Mouse (Mus musculus) heart, embryonic 12.5 days (tissue): ENCODE measurements at regions not wholly inside any gene's neighbourhood (a gene's known extent, or its start where the extent isn't known, plus 50 kb on each side); places are given as distances from the start of the nearest gene placed in this dataset.

Experiments used
- ATAC-seq: fragments of 200-750 bp; cut with Nextera tagmentation; 2 replicates; pipeline ENCODE4 v1.8.0; 2017; ENCODE audit warnings: moderate TSS enrichment, moderate library complexity; ENCODE audit not compliant: insufficient number of reproducible peaks, low FRiP score
- H3K27ac ChIP-seq: fragments of 300-500 bp; sonication (generic); 2 replicates; pipeline ENCODE4 v1.5.1; 2016; ENCODE audit warnings: mild to moderate bottlenecking, moderate library complexity; ENCODE audit not compliant: poor library complexity, severe bottlenecking
- H3K27me3 ChIP-seq: fragments of 300-500 bp; sonication (generic); replicated peaks from 2 replicates; pipeline ENCODE4 v1.6.1; 2016; ENCODE audit warnings: mild to moderate bottlenecking, moderate library complexity
- H3K36me3 ChIP-seq: fragments of 300-500 bp; sonication (generic); 2 replicates; pipeline ENCODE4 v1.6.1; 2016; ENCODE audit warnings: mild to moderate bottlenecking, moderate library complexity
- H3K4me1 ChIP-seq: fragments of 300-500 bp; sonication (generic); replicated peaks from 2 replicates; pipeline ENCODE4 v1.6.1; 2016; ENCODE audit warnings: mild to moderate bottlenecking
- H3K4me2 ChIP-seq: fragments of 300-500 bp; sonication (generic); 2 replicates; pipeline ENCODE4 v1.6.1; 2016; ENCODE audit warnings: mild to moderate bottlenecking, moderate library complexity
- H3K4me3 ChIP-seq: fragments of 300-500 bp; sonication (generic); 2 replicates; pipeline ENCODE4 v1.5.1; 2016; ENCODE audit warnings: mild to moderate bottlenecking
- H3K9ac ChIP-seq: fragments of 300-500 bp; sonication (generic); 2 replicates; pipeline ENCODE4 v1.6.1; 2016; ENCODE audit warnings: mild to moderate bottlenecking, moderate library complexity
- H3K9me3 ChIP-seq: fragments of 300-500 bp; sonication (generic); replicated peaks from 2 replicates; pipeline ENCODE4 v1.6.1; 2016; ENCODE audit warnings: mild to moderate bottlenecking, moderate library complexity
- WGBS: fragments of 180-500 bp; shearing (Covaris S2); methylation state at CpG from one replicate; pipeline ENCODE4 v1.1.7; 2016; 5-methylcytosine and 5-hydroxymethylcytosine counted together

DNA sequence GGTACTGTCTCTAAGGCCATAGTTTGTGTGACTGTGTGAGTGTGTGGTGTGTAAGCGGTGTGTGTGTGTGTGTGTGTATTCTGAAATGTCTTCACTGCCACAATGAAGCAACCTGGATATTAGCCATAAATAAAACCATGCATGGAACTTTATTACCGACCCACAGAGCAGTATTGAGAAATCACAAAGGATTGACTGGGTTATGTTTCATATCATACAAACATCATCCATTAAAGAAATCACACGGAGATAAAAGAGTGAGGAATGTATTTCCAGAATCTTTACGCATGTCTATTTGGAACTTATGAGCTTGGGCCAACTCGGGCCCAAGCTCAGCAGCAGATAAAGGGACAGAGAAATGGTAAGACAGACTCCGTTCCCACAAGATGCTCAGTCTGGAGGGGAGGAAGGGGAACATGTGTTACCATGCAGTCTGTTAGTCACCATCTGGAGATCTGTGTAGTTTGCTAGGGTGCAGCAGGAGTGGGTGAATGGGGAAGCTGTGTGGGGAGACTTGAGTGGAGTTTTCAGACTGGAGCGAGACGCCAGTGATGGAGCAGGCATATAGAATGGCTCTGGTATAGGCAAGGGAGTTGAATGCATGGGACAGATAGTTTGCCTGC is 75.1 kb upstream of the Sox11 start:
- Histone ChIP-seq H3K4me1 (no peaks in the 10 kb centered on the region), H3K9me3 (no peaks in the 10 kb centered on the region), H3K36me3 (no peaks in the 10 kb centered on the region), H3K9ac (no peak overlapping the region), H3K27ac (no peak overlapping the region), H3K4me3 (no peak overlapping the region), H3K27me3 (no peaks in the 10 kb centered on the region), H3K4me2 (no peak overlapping the region)
- ATAC-seq, result no peak
- 83% methylated on average over 8 of the region's 8 CpGs for WGBS

DNA sequence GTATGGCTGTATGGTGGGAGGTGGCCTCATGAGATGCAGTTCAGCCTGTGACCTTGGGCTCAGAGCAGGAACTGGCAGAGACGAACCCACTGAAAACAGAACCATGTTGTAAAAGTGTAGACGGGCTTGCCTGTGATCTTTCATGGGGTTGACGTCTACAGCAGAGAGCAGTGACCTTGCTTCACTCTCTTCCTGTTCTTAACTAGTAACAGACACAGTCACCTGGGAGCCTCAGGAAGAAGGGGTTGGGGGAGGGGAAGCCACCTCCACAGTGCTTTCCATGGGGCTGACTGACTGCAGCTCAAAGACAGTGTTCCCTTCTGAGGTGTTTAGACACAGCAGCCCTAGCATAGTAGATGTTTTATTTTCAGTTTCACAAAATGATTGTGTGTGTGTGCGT is 68.2 kb upstream of the Sox11 start:
- 43% methylated on average over 4 of the region's 4 CpGs for WGBS
- H3K9me3 ChIP-seq, result no peaks in the 10 kb centered on the region
- no peak overlapping the region for H3K4me3 ChIP-seq
- no peaks in the 10 kb centered on the region for H3K27me3 ChIP-seq
- no peak for ATAC-seq
- no peak overlapping the region for H3K9ac ChIP-seq
- no peak overlapping the region for H3K4me2 ChIP-seq
- H3K36me3 ChIP-seq, result no peaks in the 10 kb centered on the region
- H3K4me1 ChIP-seq, result no peaks in the 10 kb centered on the region
- H3K27ac ChIP-seq, result no peak overlapping the region

DNA sequence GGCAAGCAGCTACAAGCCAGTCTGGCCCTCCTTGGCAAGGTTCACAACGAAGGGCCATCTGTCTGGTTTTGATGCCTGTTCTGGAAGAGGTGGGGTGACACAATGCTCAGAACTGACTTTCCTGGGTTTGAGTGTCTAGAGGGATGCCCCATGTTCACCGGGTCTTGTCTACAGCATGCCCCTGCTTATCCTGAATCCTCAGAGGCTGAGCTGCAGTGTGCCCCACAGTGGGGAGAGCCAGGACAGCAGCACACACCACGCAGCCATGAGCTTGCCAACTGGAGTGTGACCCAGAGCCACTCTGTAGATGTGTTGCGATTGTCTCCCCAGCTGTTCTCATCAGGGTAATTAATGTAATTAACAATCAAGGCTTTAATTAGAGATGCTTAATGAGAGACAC is 66.1 kb upstream of the Sox11 start:
- Histone ChIP-seq H3K27ac (no peak overlapping the region), H3K9me3 (no peaks in the 10 kb centered on the region), H3K27me3 (no peaks in the 10 kb centered on the region), H3K36me3 (no peaks in the 10 kb centered on the region), H3K4me3 (no peak overlapping the region), H3K4me1 (no peaks in the 10 kb centered on the region), H3K4me2 (no peak overlapping the region), H3K9ac (no peak overlapping the region)
- no peak for ATAC-seq
- WGBS, result 63% methylated on average over 4 of the region's 4 CpGs

DNA sequence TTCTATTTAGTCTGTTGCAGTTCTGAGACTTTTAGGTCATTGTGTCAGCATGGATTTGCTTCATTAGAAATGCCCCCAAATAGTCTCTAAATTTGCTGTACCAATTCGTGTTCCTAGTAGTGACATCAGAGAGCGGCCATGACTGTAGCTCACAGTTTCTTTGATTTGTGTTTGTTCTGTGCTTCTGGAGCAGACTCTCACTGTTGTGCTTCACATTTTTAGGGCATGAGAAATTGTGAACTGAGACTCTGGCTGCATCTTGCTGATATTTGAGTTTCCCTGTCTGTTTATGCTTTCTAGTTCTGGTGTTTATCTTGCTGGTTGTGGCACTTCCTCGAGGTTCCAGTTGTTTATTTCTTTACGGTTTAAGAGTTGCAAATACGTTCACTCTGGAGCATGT is 57.0 kb upstream of the Sox11 start:
- no peaks in the 10 kb centered on the region for H3K36me3 ChIP-seq
- WGBS, result 75% methylated on average over 5 of the region's 5 CpGs
- H3K4me2 ChIP-seq, result no peak overlapping the region
- no peak overlapping the region for H3K9ac ChIP-seq
- H3K9me3 ChIP-seq, result no peaks in the 10 kb centered on the region
- no peak overlapping the region for H3K27ac ChIP-seq
- H3K4me3 ChIP-seq, result no peak overlapping the region
- no peaks in the 10 kb centered on the region for H3K4me1 ChIP-seq
- no peak for ATAC-seq
- no peaks in the 10 kb centered on the region for H3K27me3 ChIP-seq
